Mouse (Mus musculus): ENCODE measurements around the gene Tmem151a.

Gene Tmem151a

GRCm38 (mm10) chr19:5040862-5041523 lies 44.3 kb downstream of the Tmem151a start, which contains the start of gene Brms1:
Gene Brms1, plus strand, starts transcription at chr19:5041354.
- DNase-seq (ENCODE audit: low spot score) = peak; percentile 93

- no peak for DNase-seq (ENCODE audit: low spot score)
These were observed 45.8 kb downstream of the Tmem151a start for GRCm38 (mm10) chr19:5039301-5040114.

- DNase-seq (ENCODE audit: low spot score) = peak; percentile 81
These were observed 46.6 kb downstream of the Tmem151a start, which contains the start of the genes B4gat1 and AC124502.3 for GRCm38 (mm10) chr19:5038709-5039156. Gene B4gat1, plus strand, starts transcription at chr19:5038826. Gene AC124502.3, plus strand, starts transcription at chr19:5038891.

DNA sequence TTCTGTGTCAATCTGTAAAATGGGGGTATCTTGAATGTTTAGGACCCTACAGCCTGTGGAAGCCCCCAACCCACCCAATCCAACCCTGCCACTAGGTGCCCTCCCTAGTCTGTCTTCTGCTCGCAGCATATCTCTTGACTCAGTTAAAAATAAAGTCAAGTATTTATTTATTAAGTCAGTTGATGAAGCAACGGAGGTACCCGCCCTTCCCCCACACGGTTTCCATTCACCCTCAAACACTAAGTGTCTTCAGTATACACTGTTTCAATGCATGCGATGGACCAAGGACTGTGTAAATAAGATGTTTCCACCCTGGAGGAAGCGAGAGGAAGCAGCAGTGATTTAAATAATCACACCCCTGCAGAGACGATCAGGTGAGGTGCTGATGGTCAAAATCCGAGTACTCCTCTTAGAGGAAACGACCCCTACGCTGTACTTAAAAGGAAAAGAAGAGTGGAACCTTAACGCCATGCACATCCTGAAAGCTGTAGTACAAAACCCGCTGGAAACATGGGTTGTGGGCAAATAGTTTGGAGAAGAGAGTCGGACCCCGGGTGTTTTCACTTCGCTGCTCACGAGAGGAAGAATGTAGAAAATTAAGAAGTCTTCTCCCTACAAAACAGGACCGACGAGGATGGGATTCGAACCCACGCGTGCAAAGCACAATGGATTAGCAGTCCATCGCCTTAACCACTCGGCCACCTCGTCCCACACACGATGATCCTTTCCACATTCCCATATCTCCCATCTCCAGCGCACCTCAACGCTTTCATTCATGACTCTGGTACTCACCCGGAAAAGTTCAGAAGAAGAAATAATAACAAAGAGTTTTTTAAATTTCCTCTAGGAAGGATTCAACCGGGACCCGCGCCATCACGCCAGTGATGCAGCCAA lies 47.4 kb downstream of the Tmem151a start:
- peak; percentile 70 for DNase-seq (ENCODE audit: low spot score)

DNA sequence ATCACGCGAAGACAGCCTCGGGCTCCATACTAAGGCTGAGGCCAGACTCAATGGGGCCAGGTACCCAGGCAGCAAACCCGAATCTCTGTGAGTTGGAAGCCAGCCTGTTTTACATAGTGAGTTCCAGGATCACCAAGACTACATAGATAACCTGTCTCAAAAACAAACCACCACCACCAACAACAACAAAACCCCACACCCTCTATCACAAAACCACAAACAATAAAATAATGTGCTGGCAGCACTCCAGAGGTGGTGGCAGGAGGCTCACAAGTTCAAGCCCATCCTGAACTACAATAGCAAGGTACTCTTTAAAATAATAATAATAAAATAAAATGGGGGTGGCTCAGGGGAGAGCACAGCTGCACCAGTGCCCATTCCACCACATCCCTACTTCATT lies 48.8 kb downstream of the Tmem151a start:
- no peak for DNase-seq (ENCODE audit: low spot score)

DNA sequence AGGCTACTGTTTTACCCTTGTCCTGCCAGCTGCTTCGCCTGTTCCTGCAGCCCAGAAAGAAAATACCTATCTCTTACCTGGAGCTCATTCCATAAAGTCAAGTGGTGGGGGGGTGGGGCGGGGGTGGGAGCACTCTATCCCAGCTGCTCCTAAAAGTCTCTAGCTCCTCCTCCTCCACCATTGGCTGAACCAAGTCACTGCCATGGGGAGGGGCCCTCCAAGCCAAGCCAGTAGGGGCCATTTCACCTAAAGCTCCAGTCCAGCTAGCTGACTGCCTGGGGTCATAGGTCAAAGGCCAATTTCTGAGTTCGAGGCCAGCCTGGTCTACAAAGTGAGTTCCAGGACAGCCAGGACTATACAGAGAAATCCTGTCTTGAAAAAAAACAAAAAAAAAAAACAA lies 52.6 kb downstream of the Tmem151a start:
- no peak for DNase-seq (ENCODE audit: low spot score)

DNA sequence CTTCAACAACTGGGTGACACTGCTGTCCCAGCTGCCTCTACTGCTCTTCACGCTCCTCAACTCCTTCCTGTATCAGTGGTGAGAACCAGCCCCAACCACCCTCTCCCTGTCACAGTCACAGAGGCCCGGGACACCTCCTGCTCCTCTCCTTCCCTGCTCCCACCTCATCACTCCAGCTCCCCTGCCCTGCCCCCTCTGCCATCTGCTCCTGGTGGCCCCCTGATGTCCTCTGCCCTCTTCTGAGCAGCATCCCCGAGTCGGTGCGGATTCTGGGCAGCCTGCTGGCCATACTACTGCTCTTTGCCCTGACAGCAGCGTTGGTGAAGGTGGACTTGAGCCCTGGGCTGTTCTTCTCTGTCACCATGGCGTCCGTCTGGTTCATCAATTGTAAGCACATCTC lies 59.2 kb downstream of the Tmem151a start:
- DNase-seq (ENCODE audit: low spot score) = no peak

DNA sequence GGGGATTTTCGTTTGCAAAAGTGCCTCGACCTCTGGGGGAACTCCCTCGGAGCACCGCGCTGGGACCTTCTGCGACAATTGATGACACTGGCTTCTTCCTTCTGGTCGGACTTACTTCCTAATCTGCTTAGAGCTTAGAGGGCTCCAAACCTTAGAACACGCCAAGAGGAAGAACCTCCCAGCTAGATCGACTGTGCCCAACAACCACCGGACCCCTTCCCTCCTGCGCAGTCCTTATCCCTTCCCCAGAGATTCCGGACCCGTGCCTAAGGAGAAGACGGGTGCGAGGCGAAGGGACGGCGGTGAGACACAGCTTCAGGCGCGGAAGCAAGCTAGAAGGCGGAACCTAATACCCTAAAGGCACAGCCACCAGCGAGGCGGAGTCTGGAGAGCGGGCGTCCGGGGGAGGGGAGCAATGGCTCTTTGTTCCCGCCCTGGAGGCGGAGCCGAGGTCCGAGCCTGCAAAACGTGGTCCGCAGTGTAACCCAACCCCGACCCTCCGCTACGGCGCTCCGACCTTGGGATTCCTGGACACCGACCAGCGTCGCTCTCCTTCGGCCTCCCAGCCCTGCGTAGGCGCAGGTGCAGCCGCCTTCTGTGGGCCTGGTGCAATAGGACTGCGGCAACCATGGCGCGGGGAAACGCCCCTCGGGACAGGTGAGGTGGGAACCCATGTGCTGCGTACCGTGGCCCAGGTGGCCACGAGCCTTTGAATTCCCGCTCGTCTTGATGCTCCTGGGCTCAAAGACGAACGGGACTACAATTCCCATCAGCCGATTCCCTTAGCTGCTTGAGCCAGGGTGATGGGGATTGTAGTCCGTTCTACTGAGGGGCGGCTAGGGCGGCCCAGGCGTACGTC lies 61.5 kb downstream of the Tmem151a start, which contains the start of gene Slc29a2:
TSS of gene Slc29a2 (plus strand) at position 240 of the 859 bp plus-strand sequence.
- DNase-seq (ENCODE audit: low spot score) = peak; percentile 79

- no peak for DNase-seq (ENCODE audit: low spot score)
These were observed 63.9 kb downstream of the Tmem151a start for GRCm38 (mm10) chr19:5021416-5021815.

All from c-Kit-positive CD71-positive TER-119-positive erythroid progenitor cells, embryonic 14.5 days (primary cell).